Mouse (Mus musculus) neural tube, embryonic 13.5 days (tissue): ENCODE results near the gene Axin2. TPM values are rescaled to one million over a fixed set of nuclear protein-coding genes. Genes with fewer than 3 reads are reported as not detected.

Experiments used
- ATAC-seq: fragments of 200-750 bp; cut with Nextera tagmentation; 2 replicates; pipeline ENCODE4 v1.8.0; 2017; ENCODE audit warnings: low read depth, mild to moderate bottlenecking, moderate TSS enrichment, moderate library complexity
- H3K27ac ChIP-seq: fragments of 300-500 bp; sonication (generic); replicated peaks from 2 replicates; pipeline ENCODE4 v1.5.1; 2015; ENCODE audit warnings: moderate library complexity, mild to moderate bottlenecking, inconsistent platforms
- H3K27me3 ChIP-seq: fragments of 300-500 bp; sonication (generic); 2 replicates; pipeline ENCODE4 v1.6.1; 2015; ENCODE audit warnings: mild to moderate bottlenecking, inconsistent platforms
- H3K36me3 ChIP-seq: fragments of 300-500 bp; sonication (generic); 2 replicates; pipeline ENCODE4 v1.6.1; 2015; ENCODE audit warnings: mild to moderate bottlenecking, inconsistent platforms
- H3K4me1 ChIP-seq: fragments of 300-500 bp; sonication (generic); replicated peaks from 2 replicates; pipeline ENCODE4 v1.6.1; 2015; ENCODE audit warnings: inconsistent platforms
- H3K4me2 ChIP-seq: fragments of 300-500 bp; sonication (generic); 2 replicates; pipeline ENCODE4 v1.6.1; 2015; ENCODE audit warnings: inconsistent platforms, mild to moderate bottlenecking, moderate library complexity
- H3K4me3 ChIP-seq: fragments of 300-500 bp; sonication (generic); 2 replicates; pipeline ENCODE4 v1.5.1; 2015; ENCODE audit warnings: mild to moderate bottlenecking, inconsistent platforms
- H3K9ac ChIP-seq: fragments of 300-500 bp; sonication (generic); 2 replicates; pipeline ENCODE4 v1.6.1; 2015; ENCODE audit warnings: moderate library complexity, mild to moderate bottlenecking, inconsistent platforms
- H3K9me3 ChIP-seq: fragments of 300-500 bp; sonication (generic); 2 replicates; pipeline ENCODE4 v1.6.1; 2016; ENCODE audit warnings: inconsistent platforms
- WGBS: fragments of 180-500 bp; shearing (Covaris S2); methylation state at CpG from one replicate; pipeline ENCODE4 v1.1.7; 2015; 5-methylcytosine and 5-hydroxymethylcytosine counted together
- polyA plus RNA-seq: library from polyadenylated mRNA; unstranded; fragments of >200 nt; fragmentation: Nextera tagmentation; extraction: Ambion mirVana; gene quantifications from 2 replicates; pipeline ENCODE4 v1.2.1, GENCODE M21; 2015

Axin2 gene
- polyA plus RNA-seq, 1 experiment from 2014 or later = 8.8 TPM

- Histone ChIP-seq H3K9ac (peak overlapping the region; percentile 93), H3K4me2 (peak overlapping the region; percentile 91), H3K9me3 (no peaks in the 10 kb centered on the region), H3K27me3 (no peaks in the 10 kb centered on the region), H3K36me3 (no peaks in the 10 kb centered on the region), H3K4me3 (peak overlapping the region; percentile 92), H3K27ac (no peak overlapping the region), H3K4me1 (peaks cover 80% of the 10 kb centered on the region)
- 4% methylated on average over 5 of the region's 5 CpGs for WGBS
- ATAC-seq = no peak
Measured at GRCm38 (mm10) chr11:108924346-108924745, 4.2 kb downstream of the Axin2 start.

- 8% methylated on average over 6 of the region's 6 CpGs for WGBS
- no peak for ATAC-seq
- Histone ChIP-seq H3K36me3 (no peaks in the 10 kb centered on the region), H3K9me3 (no peaks in the 10 kb centered on the region), H3K4me1 (peaks cover 84% of the 10 kb centered on the region), H3K4me3 (peak overlapping the region; percentile 92), H3K27me3 (no peaks in the 10 kb centered on the region), H3K27ac (0 out of 2 replicates have a peak overlapping the region, but pooled peaks have one; percentile 42), H3K4me2 (peak overlapping the region; percentile 91), H3K9ac (peak overlapping the region; percentile 93)
Measured at GRCm38 (mm10) chr11:108925202-108925601, 5.1 kb downstream of the Axin2 start.

GRCm38 (mm10) chr11:108925826-108926225, 5.7 kb downstream of the Axin2 start:
- no peak for ATAC-seq
- H3K9ac ChIP-seq = peak overlapping the region; percentile 47; the same call in 1 of the 2 replicates
- H3K9me3 ChIP-seq = no peaks in the 10 kb centered on the region
- peaks cover 90% of the 10 kb centered on the region for H3K4me1 ChIP-seq
- peak overlapping the region; percentile 91 for H3K4me2 ChIP-seq
- H3K27me3 ChIP-seq = no peaks in the 10 kb centered on the region
- no peaks in the 10 kb centered on the region for H3K36me3 ChIP-seq
- H3K27ac ChIP-seq = no peak overlapping the region
- peak overlapping the region; percentile 92 for H3K4me3 ChIP-seq
- WGBS = 48% methylated on average over 9 of the region's 9 CpGs

GRCm38 (mm10) chr11:108926345-108927092, 6.4 kb downstream of the Axin2 start:
- Histone ChIP-seq H3K36me3 (peaks cover 6% of the 10 kb centered on the region), H3K9me3 (no peaks in the 10 kb centered on the region), H3K4me3 (peak overlapping the region; percentile 92), H3K27me3 (no peaks in the 10 kb centered on the region), H3K4me2 (peak overlapping the region; percentile 91), H3K4me1 (peaks cover 97% of the 10 kb centered on the region), H3K27ac (peak overlapping the region; percentile 46; the same call in 1 of the 2 replicates), H3K9ac (peak overlapping the region; percentile 65)
- ATAC-seq = no peak
- WGBS = 35% methylated on average over 10 of the region's 10 CpGs

GRCm38 (mm10) chr11:108927093-108927444, 6.9 kb downstream of the Axin2 start:
- 20% methylated on average over 13 of the region's 13 CpGs for WGBS
- ATAC-seq = no peak
- H3K4me2 ChIP-seq = peak overlapping the region; percentile 91
- H3K27me3 ChIP-seq = no peaks in the 10 kb centered on the region
- H3K4me1 ChIP-seq = peaks cover 99% of the 10 kb centered on the region
- H3K36me3 ChIP-seq = peaks cover 11% of the 10 kb centered on the region
- H3K4me3 ChIP-seq = peak overlapping the region; percentile 92
- peak overlapping the region; percentile 46; the same call in 1 of the 2 replicates for H3K27ac ChIP-seq
- no peaks in the 10 kb centered on the region for H3K9me3 ChIP-seq
- H3K9ac ChIP-seq = peak overlapping the region; percentile 65

GRCm38 (mm10) chr11:108928096-108928495, 7.9 kb downstream of the Axin2 start:
- no peak for ATAC-seq
- H3K4me1 ChIP-seq = peaks cover 89% of the 10 kb centered on the region
- H3K4me2 ChIP-seq = peak overlapping the region; percentile 91
- 21% methylated on average over 8 of the region's 8 CpGs for WGBS
- peak overlapping the region; percentile 92; the same call in 1 of the 2 replicates for H3K4me3 ChIP-seq
- H3K27me3 ChIP-seq = no peaks in the 10 kb centered on the region
- peak overlapping the region; percentile 38; the same call in 1 of the 2 replicates for H3K9ac ChIP-seq
- peak overlapping the region; percentile 33; the same call in 1 of the 2 replicates for H3K27ac ChIP-seq
- no peaks in the 10 kb centered on the region for H3K9me3 ChIP-seq
- H3K36me3 ChIP-seq = peaks cover 22% of the 10 kb centered on the region

- peaks cover 26% of the 10 kb centered on the region for H3K36me3 ChIP-seq
- H3K4me3 ChIP-seq = peak overlapping the region; percentile 92; the same call in 1 of the 2 replicates
- no peaks in the 10 kb centered on the region for H3K9me3 ChIP-seq
- H3K27ac ChIP-seq = peak overlapping the region; percentile 33
- H3K9ac ChIP-seq = peak overlapping the region; percentile 10; the same call in 1 of the 2 replicates
- peaks cover 89% of the 10 kb centered on the region for H3K4me1 ChIP-seq
- peak overlapping the region; percentile 91 for H3K4me2 ChIP-seq
- no peak for ATAC-seq
- 4% methylated on average over 7 of the region's 7 CpGs for WGBS
- H3K27me3 ChIP-seq = no peaks in the 10 kb centered on the region
Measured at GRCm38 (mm10) chr11:108928752-108929151, 8.6 kb downstream of the Axin2 start.

GRCm38 (mm10) chr11:108929176-108929575, 9.0 kb downstream of the Axin2 start:
- 34% methylated on average over 4 of the region's 4 CpGs for WGBS
- H3K4me2 ChIP-seq = peak overlapping the region; percentile 91
- H3K4me1 ChIP-seq = peaks cover 89% of the 10 kb centered on the region
- H3K4me3 ChIP-seq = peak overlapping the region; percentile 10; the same call in 1 of the 2 replicates
- 0 out of 2 replicates have a peak overlapping the region, but pooled peaks have one; percentile 10 for H3K9ac ChIP-seq
- no peaks in the 10 kb centered on the region for H3K27me3 ChIP-seq
- H3K9me3 ChIP-seq = no peaks in the 10 kb centered on the region
- H3K36me3 ChIP-seq = peaks cover 30% of the 10 kb centered on the region
- H3K27ac ChIP-seq = 0 out of 2 replicates have a peak overlapping the region, but pooled peaks have one; percentile 33
- ATAC-seq = no peak

GRCm38 (mm10) chr11:108929700-108930099, 9.6 kb downstream of the Axin2 start:
- WGBS = 48% methylated on average over 6 of the region's 6 CpGs
- Histone ChIP-seq H3K9ac (0 out of 2 replicates have a peak overlapping the region, but pooled peaks have one; percentile 48), H3K27ac (no peak overlapping the region; the same call in 1 of the 2 replicates)

GRCm38 (mm10) chr11:108930612-108931011, 10.5 kb downstream of the Axin2 start:
- H3K4me1 ChIP-seq = peaks cover 89% of the 10 kb centered on the region
- no peaks in the 10 kb centered on the region for H3K27me3 ChIP-seq
- peak overlapping the region; percentile 77 for H3K27ac ChIP-seq
- 40% methylated on average over 2 of the region's 3 CpGs for WGBS
- H3K4me2 ChIP-seq = peak overlapping the region; percentile 31
- H3K36me3 ChIP-seq = peaks cover 34% of the 10 kb centered on the region
- ATAC-seq = 0 out of 2 replicates have a peak, but pooled peaks have one; percentile 12
- H3K4me3 ChIP-seq = no peak overlapping the region
- no peaks in the 10 kb centered on the region for H3K9me3 ChIP-seq
- peak overlapping the region; percentile 48 for H3K9ac ChIP-seq

More at GRCm38 (mm10) chr11:108929700-108930099, 9.6 kb downstream of the Axin2 start:
- H3K9me3 ChIP-seq = no peaks in the 10 kb centered on the region
- peaks cover 34% of the 10 kb centered on the region for H3K36me3 ChIP-seq
- no peak overlapping the region for H3K4me3 ChIP-seq
- peaks cover 89% of the 10 kb centered on the region for H3K4me1 ChIP-seq
- H3K27me3 ChIP-seq = no peaks in the 10 kb centered on the region
- H3K4me2 ChIP-seq = peak overlapping the region; percentile 91
- ATAC-seq = no peak

GRCm38 (mm10) chr11:108933835-108934234, 13.7 kb downstream of the Axin2 start:
- Histone ChIP-seq H3K27ac (peak overlapping the region; percentile 64; the same call in 1 of the 2 replicates), H3K9ac (no peak overlapping the region), H3K4me2 (no peak overlapping the region), H3K4me3 (no peak overlapping the region), H3K27me3 (no peaks in the 10 kb centered on the region), H3K4me1 (peaks cover 82% of the 10 kb centered on the region), H3K9me3 (no peaks in the 10 kb centered on the region), H3K36me3 (peaks cover 49% of the 10 kb centered on the region)
- WGBS = 76% methylated on average over 9 of the region's 9 CpGs
- ATAC-seq = no peak
